Mouse (Mus musculus): ENCODE measurements around the gene Calml3. TPM values are rescaled to one million over a fixed set of nuclear protein-coding genes. Genes with fewer than 3 reads are reported as not detected.

Gene Calml3
- not detected in 4 replicates for total RNA-seq (2023)

GRCm38 (mm10) chr13:3804186-3804585 lies at the start of gene Calml3:
Gene Calml3 (minus strand): TSS chr13:3804316.

GRCm38 (mm10) chr13:3837312-3837807 lies 33.2 kb upstream of the Calml3 start, which contains the start of gene Calm4:
Gene Calm4 (plus strand): TSS chr13:3837757.

Other genes with a start within 250 kb of the Calml3 start
- gene Fam208b, start 193.2 kb downstream of the Calml3 start, total RNA-seq (2023): 79.0 to 93.2 TPM (median 90.1 TPM) in 4 replicates
- gene Asb13, start 170.3 kb downstream of the Calml3 start, total RNA-seq (2023): 28.5 to 41.3 TPM (median 32.6 TPM) in 4 replicates
- not detected in 4 replicates for gene Calm4, start 33.4 kb upstream of the Calml3 start, total RNA-seq (2023)
- not detected in 4 replicates for gene Calm5, start 49.9 kb upstream of the Calml3 start, total RNA-seq (2023)
- 28.7 to 35.1 TPM (median 32.3 TPM) in 4 replicates for gene Net1, start 113.9 kb upstream of the Calml3 start, total RNA-seq (2023)
- gene Tubal3, start 114.0 kb upstream of the Calml3 start, total RNA-seq (2023): not detected in 4 replicates
- not detected in 4 replicates for gene Ucn3, start 141.0 kb upstream of the Calml3 start, total RNA-seq (2023)
- gene Akr1c14, start 244.7 kb upstream of the Calml3 start, total RNA-seq (2023): not detected in 4 replicates